Mouse (Mus musculus) CD4-positive helper T cell, adult 2 months (primary cell): ENCODE data around the gene Ms4a6c.
"Not testable (repeated sequence)": the region's sequence is repeated elsewhere in the genome, so short reads cannot be mapped to it uniquely, and the experiment has no call there.

ENCODE experiments used
- DNase-seq: peaks from one replicate; pipeline ENCODE4 v3.0.0-alpha.2; 2012; ENCODE audit warnings: low read depth, missing footprints, low spot score

Ms4a6c gene

GRCm38 (mm10) chr19:11501326-11501725, 32.2 kb downstream of the Ms4a6c start:
- DNase-seq, result peak; percentile 63

DNA sequence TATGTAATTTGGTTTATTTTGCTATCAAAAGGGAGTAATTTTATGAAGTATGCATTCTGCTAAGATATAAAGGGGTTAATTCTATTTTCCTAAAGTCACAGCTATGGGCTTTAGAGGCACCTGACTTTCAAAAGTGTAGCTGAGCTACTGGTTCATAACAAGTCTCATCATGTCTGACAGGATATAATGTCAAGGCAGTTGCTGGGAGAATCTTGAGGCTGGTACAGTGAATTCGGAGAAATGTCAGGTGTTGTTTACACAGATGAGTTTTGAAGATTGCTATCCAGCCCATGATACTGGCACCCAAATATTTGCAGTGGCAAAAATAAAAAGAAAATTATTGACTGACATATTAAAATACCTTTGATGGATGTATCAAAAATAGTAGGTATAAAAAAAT, 35.7 kb downstream of the Ms4a6c start:
- DNase-seq, result peak; percentile 55

DNA sequence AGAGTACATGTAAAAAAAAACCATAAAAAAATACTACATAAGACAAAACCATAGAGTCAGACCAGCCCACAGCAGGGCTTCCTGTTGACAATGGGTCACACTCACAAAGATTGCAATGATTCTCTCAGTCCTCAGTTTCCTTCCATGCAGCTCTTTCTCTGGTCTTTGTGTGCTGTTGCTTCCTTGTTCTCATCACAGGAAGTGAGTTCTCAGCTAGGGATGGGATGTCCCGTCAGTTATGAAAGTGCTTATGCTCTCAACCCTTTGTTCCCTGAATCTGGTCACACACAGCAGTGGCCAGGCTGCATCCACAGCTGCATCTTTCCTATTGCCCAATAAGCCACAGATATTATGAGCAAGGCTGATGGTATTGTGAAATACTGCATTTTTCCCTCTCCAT, 44.3 kb downstream of the Ms4a6c start:
- peak; percentile 73 for DNase-seq

GRCm38 (mm10) chr19:11516246-11516645, 47.1 kb downstream of the Ms4a6c start, which contains the start of gene Ms4a6b:
TSS of gene Ms4a6b (plus strand) at chr19:11516512.
- peak; percentile 57 for DNase-seq

- DNase-seq, result peak; percentile 90
Observed at GRCm38 (mm10) chr19:11516845-11517244, 47.7 kb downstream of the Ms4a6c start.

DNA sequence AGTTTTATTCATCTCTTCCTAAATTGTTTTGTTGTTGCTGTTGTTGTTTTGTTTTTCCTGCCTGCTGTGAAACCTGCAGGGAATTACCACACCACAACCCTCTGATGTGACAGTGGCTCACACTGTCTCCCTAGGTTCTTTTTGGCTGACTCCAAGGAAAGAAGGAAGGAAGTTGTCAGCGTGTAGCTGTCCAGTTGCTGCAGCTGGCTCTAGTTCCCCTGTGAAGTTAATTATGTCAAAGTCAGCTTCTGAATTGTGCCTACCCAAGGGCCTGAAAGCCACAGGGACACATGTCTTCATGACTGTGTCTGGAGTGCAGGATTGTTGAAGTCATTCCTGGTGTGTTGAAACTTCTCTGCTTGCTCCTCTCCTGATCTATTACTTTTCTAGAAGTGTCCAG, 48.2 kb downstream of the Ms4a6c start:
- DNase-seq, result not testable (repeated sequence)

GRCm38 (mm10) chr19:11518356-11518755, 49.2 kb downstream of the Ms4a6c start:
- DNase-seq, result peak; percentile 71

DNA sequence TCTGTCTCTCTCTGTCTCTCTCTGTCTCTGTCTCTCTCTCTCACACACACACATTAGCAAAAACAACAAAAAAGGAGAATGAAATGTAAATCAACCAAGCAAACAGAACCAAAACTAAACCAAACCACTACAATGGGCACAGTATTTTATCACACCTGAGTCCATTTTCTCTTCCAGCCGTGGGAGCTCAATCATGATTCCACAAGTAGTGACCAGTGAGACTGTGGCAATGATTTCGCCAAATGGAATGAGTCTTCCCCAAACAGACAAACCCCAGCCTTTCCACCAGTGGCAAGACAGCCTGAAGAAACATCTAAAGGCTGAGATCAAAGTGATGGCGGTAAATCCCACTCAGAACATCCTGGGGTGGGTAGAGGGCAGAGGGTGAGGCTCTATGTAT, 51.0 kb downstream of the Ms4a6c start:
- peak; percentile 51 for DNase-seq
